Mouse (Mus musculus): ENCODE measurements at regions not wholly inside any gene's neighbourhood (a gene's known extent, or its start where the extent isn't known, plus 50 kb on each side); places are given as distances from the start of the nearest gene placed in this dataset.

- Histone ChIP-seq H3K27ac (no peak overlapping the region), H3K36me3 (no peaks in the 10 kb centered on the region), H3K9ac (no peak overlapping the region), H3K4me3 (no peak overlapping the region), H3K4me2 (no peak overlapping the region), H3K9me3 (replicated peaks) (no peaks in the 10 kb centered on the region), H3K4me1 (replicated peaks) (no peaks in the 10 kb centered on the region), H3K27me3 (no peaks in the 10 kb centered on the region)
- ATAC-seq (replicated peaks; ENCODE audit: insufficient number of reproducible peaks, insufficient read depth, low FRiP score, low read depth): no peak
- WGBS: 59% methylated on average over 5 of the region's 5 CpGs
Observed at GRCm38 (mm10) chr4:110038696-110039095, 60.8 kb downstream of the Dmrta2 start.

- Histone ChIP-seq H3K4me3 (no peak overlapping the region), H3K4me1 (replicated peaks) (no peaks in the 10 kb centered on the region), H3K27me3 (no peaks in the 10 kb centered on the region), H3K4me2 (no peak overlapping the region), H3K9me3 (replicated peaks) (no peaks in the 10 kb centered on the region), H3K9ac (no peak overlapping the region), H3K27ac (no peak overlapping the region), H3K36me3 (no peaks in the 10 kb centered on the region)
- 71% methylated on average over 17 of the region's 17 CpGs for WGBS
- no peak for ATAC-seq (replicated peaks; ENCODE audit: insufficient number of reproducible peaks, insufficient read depth, low FRiP score, low read depth)
Observed at GRCm38 (mm10) chr4:110044851-110045618, 67.2 kb downstream of the Dmrta2 start.

GRCm38 (mm10) chr4:110045651-110046269, 67.9 kb downstream of the Dmrta2 start:
- H3K27ac ChIP-seq: no peak overlapping the region
- WGBS: 64% methylated on average over 12 of the region's 12 CpGs
- no peak for ATAC-seq (replicated peaks; ENCODE audit: insufficient number of reproducible peaks, insufficient read depth, low FRiP score, low read depth)

GRCm38 (mm10) chr4:110046270-110046651, 68.4 kb downstream of the Dmrta2 start:
- peaks cover 9% of the 10 kb centered on the region for H3K4me1 ChIP-seq (replicated peaks)
- no peak overlapping the region for H3K4me2 ChIP-seq
- no peaks in the 10 kb centered on the region for H3K9me3 ChIP-seq (replicated peaks)
- no peak overlapping the region for H3K4me3 ChIP-seq
- H3K27ac ChIP-seq: no peak overlapping the region
- no peak for ATAC-seq (replicated peaks; ENCODE audit: insufficient number of reproducible peaks, insufficient read depth, low FRiP score, low read depth)
- H3K36me3 ChIP-seq: no peaks in the 10 kb centered on the region
- no peaks in the 10 kb centered on the region for H3K27me3 ChIP-seq
- no peak overlapping the region for H3K9ac ChIP-seq
- 79% methylated on average over 11 of the region's 11 CpGs for WGBS

More at GRCm38 (mm10) chr4:110045651-110046269, 67.9 kb downstream of the Dmrta2 start:
- Histone ChIP-seq H3K27me3 (no peaks in the 10 kb centered on the region), H3K36me3 (no peaks in the 10 kb centered on the region), H3K4me1 (replicated peaks) (peaks cover 5% of the 10 kb centered on the region), H3K9ac (no peak overlapping the region), H3K9me3 (replicated peaks) (no peaks in the 10 kb centered on the region), H3K4me3 (no peak overlapping the region), H3K4me2 (no peak overlapping the region)

GRCm38 (mm10) chr4:110050393-110051280, 72.8 kb downstream of the Dmrta2 start:
- Histone ChIP-seq H3K4me2 (peak overlapping the region; percentile 77), H3K9ac (peak overlapping the region; percentile 47), H3K4me1 (replicated peaks) (peaks cover 10% of the 10 kb centered on the region), H3K4me3 (peak overlapping the region; percentile 50), H3K36me3 (no peaks in the 10 kb centered on the region), H3K27ac (peak overlapping the region; percentile 47; the same call in 1 of the 2 replicates), H3K27me3 (no peaks in the 10 kb centered on the region), H3K9me3 (replicated peaks) (no peaks in the 10 kb centered on the region)
- ATAC-seq (replicated peaks; ENCODE audit: insufficient number of reproducible peaks, insufficient read depth, low FRiP score, low read depth): peak; percentile 89
- WGBS: 4% methylated on average over 40 of the region's 40 CpGs

- Histone ChIP-seq H3K4me1 (replicated peaks) (peaks cover 10% of the 10 kb centered on the region), H3K27ac (peak overlapping the region; percentile 47; the same call in 1 of the 2 replicates), H3K27me3 (no peaks in the 10 kb centered on the region), H3K4me3 (peak overlapping the region; percentile 50), H3K9ac (peak overlapping the region; percentile 47), H3K9me3 (replicated peaks) (no peaks in the 10 kb centered on the region), H3K36me3 (no peaks in the 10 kb centered on the region), H3K4me2 (peak overlapping the region; percentile 77)
- 16% methylated on average over 12 of the region's 12 CpGs for WGBS
- ATAC-seq (replicated peaks; ENCODE audit: insufficient number of reproducible peaks, insufficient read depth, low FRiP score, low read depth): no peak
Observed at GRCm38 (mm10) chr4:110051281-110051665, 73.4 kb downstream of the Dmrta2 start.

- ATAC-seq (replicated peaks; ENCODE audit: insufficient number of reproducible peaks, insufficient read depth, low FRiP score, low read depth): no peak
- no peaks in the 10 kb centered on the region for H3K36me3 ChIP-seq
- H3K9me3 ChIP-seq (replicated peaks): no peaks in the 10 kb centered on the region
- H3K27me3 ChIP-seq: no peaks in the 10 kb centered on the region
- H3K4me3 ChIP-seq: no peak overlapping the region
- WGBS: 41% methylated on average over 10 of the region's 10 CpGs
- H3K4me1 ChIP-seq (replicated peaks): peaks cover 10% of the 10 kb centered on the region
- H3K9ac ChIP-seq: no peak overlapping the region
- no peak overlapping the region for H3K27ac ChIP-seq
- H3K4me2 ChIP-seq: no peak overlapping the region
Observed at GRCm38 (mm10) chr4:110051872-110052271, 74.0 kb downstream of the Dmrta2 start.

GRCm38 (mm10) chr4:110052998-110053397, 75.1 kb downstream of the Dmrta2 start:
- WGBS: 86% methylated on average over 4 of the region's 4 CpGs
- no peak overlapping the region for H3K27ac ChIP-seq
- ATAC-seq (replicated peaks; ENCODE audit: insufficient number of reproducible peaks, insufficient read depth, low FRiP score, low read depth): no peak

GRCm38 (mm10) chr4:110073836-110074235, 96.0 kb downstream of the Dmrta2 start:
- Histone ChIP-seq H3K36me3 (no peaks in the 10 kb centered on the region), H3K4me2 (no peak overlapping the region), H3K27ac (no peak overlapping the region), H3K9ac (no peak overlapping the region), H3K4me1 (replicated peaks) (no peaks in the 10 kb centered on the region), H3K9me3 (replicated peaks) (no peaks in the 10 kb centered on the region), H3K4me3 (no peak overlapping the region), H3K27me3 (no peaks in the 10 kb centered on the region)
- ATAC-seq (replicated peaks; ENCODE audit: insufficient number of reproducible peaks, insufficient read depth, low FRiP score, low read depth): no peak
- WGBS: 72% methylated on average over 3 of the region's 3 CpGs

More at GRCm38 (mm10) chr4:110052998-110053397, 75.1 kb downstream of the Dmrta2 start:
- Histone ChIP-seq H3K36me3 (no peaks in the 10 kb centered on the region), H3K9me3 (replicated peaks) (no peaks in the 10 kb centered on the region), H3K27me3 (no peaks in the 10 kb centered on the region), H3K4me2 (no peak overlapping the region), H3K4me1 (replicated peaks) (peaks cover 10% of the 10 kb centered on the region), H3K9ac (no peak overlapping the region), H3K4me3 (no peak overlapping the region)

GRCm38 (mm10) chr4:110083371-110083770, 105.5 kb downstream of the Dmrta2 start:
- Histone ChIP-seq H3K27me3 (no peaks in the 10 kb centered on the region), H3K27ac (no peak overlapping the region), H3K4me2 (no peak overlapping the region), H3K4me3 (no peak overlapping the region), H3K9ac (no peak overlapping the region), H3K36me3 (no peaks in the 10 kb centered on the region), H3K4me1 (replicated peaks) (no peaks in the 10 kb centered on the region), H3K9me3 (replicated peaks) (no peaks in the 10 kb centered on the region)
- ATAC-seq (replicated peaks; ENCODE audit: insufficient number of reproducible peaks, insufficient read depth, low FRiP score, low read depth): no peak

- Histone ChIP-seq H3K9me3 (replicated peaks) (no peaks in the 10 kb centered on the region), H3K4me3 (no peak overlapping the region), H3K27me3 (no peaks in the 10 kb centered on the region), H3K9ac (no peak overlapping the region), H3K27ac (no peak overlapping the region), H3K4me1 (replicated peaks) (no peaks in the 10 kb centered on the region), H3K4me2 (no peak overlapping the region), H3K36me3 (no peaks in the 10 kb centered on the region)
- no peak for ATAC-seq (replicated peaks; ENCODE audit: insufficient number of reproducible peaks, insufficient read depth, low FRiP score, low read depth)
- WGBS: 34% methylated on average over 9 of the region's 9 CpGs
Observed at GRCm38 (mm10) chr4:110087570-110088247, 109.9 kb downstream of the Dmrta2 start.

All from heart, embryonic 15.5 days (tissue).